15 mouse cellular contexts compared by ENCODE assay signal in the genomic region with DNA sequence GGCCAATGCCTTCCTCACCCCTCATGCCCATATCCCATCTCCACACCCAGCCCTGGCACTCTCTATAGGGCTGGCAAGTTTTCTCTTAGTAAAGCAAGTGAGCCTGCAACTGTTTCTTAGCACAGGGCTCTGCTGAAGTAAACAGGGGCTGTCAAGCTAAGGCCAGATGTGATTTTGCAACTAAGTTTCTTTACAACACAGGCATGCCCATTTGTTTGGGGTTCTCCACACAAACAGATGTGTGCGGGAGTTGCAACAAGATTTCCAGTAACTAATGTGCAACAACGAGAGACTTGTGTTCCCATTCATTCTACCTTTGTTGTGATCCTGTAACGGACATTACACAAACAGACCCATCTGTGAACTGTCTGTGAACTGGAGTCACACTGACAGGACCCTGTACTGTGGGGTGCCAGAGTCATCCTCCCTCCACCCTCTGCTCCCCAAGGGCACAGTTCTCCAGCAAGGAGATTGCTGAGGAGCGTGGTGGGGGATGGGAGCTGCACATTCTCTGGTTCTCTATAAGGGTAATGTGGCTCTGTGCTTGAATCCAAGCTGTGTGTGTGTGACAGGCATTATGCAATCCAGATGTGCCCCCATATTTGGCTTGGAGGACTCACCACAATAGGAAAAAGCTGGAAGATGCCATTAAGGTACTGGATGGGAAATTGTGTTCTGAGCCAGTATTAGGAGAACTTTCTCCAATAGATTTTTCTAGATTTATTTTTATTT. TPM values are rescaled to one million over a fixed set of nuclear protein-coding genes. Genes with fewer than 3 reads are reported as not detected.
DNase-seq lines count a peak whose midpoint lies in the region; ATAC-seq lines count a peak whose summit lies in the region.
"Had no signal": no experiment of that assay in that cellular context is flagged by ENCODE, and none has a peak within 500 bp of the region (broad histone marks: within the 10 kb centered on the region; RNA-seq: fewer than 3 reads in every experiment).

No protein-coding gene starts in this region.

- H3K4me2 ChIP-seq in hindbrain, embryonic 12.5 days (replicated peaks), result no peak overlapping the region
- no peak overlapping the region for H3K4me2 ChIP-seq in midbrain, embryonic 11.5 days
- no peak overlapping the region for H3K4me2 ChIP-seq in midbrain, embryonic 15.5 days

- no peaks in the 10 kb centered on the region for H3K9me3 ChIP-seq in hindbrain, embryonic 10.5 days
- no peaks in the 10 kb centered on the region for H3K9me3 ChIP-seq in hindbrain, embryonic 12.5 days (replicated peaks)
- H3K9me3 ChIP-seq in midbrain, embryonic 11.5 days (ENCODE audit: control insufficient read depth, low read length), result no peaks in the 10 kb centered on the region
- H3K9me3 ChIP-seq in midbrain, embryonic 15.5 days, result no peaks in the 10 kb centered on the region
- H3K9me3 ChIP-seq in limb, embryonic 10.5 days (replicated peaks), result no peaks in the 10 kb centered on the region

- WGBS in hindbrain, embryonic 10.5 days, result 70% methylated on average over 4 of the region's 4 CpGs
- 65% methylated on average over 4 of the region's 4 CpGs for WGBS in hindbrain, embryonic 12.5 days
- 76% methylated on average over 4 of the region's 4 CpGs for WGBS in midbrain, embryonic 11.5 days
- WGBS in midbrain, embryonic 15.5 days, result 80% methylated on average over 4 of the region's 4 CpGs
- 72% methylated on average over 4 of the region's 4 CpGs for WGBS in limb, embryonic 10.5 days

- no peak overlapping the region for H3K9ac ChIP-seq in hindbrain, embryonic 12.5 days
- no peak overlapping the region for H3K9ac ChIP-seq in midbrain, embryonic 11.5 days (ENCODE audit: low read length)
- H3K9ac ChIP-seq in midbrain, embryonic 15.5 days, result no peak overlapping the region

- ATAC-seq in hindbrain, embryonic 12.5 days (ENCODE audit: low FRiP score), result no peak
- no peak for ATAC-seq in midbrain, embryonic 11.5 days (ENCODE audit: low FRiP score)
- ATAC-seq in midbrain, embryonic 15.5 days (replicated peaks), result no peak
- ATAC-seq: hindbrain, postnatal 0 days had no signal

- H3K4me1 ChIP-seq in hindbrain, embryonic 10.5 days (replicated peaks), result peaks cover 16% of the 10 kb centered on the region
- peaks cover 9% of the 10 kb centered on the region for H3K4me1 ChIP-seq in hindbrain, embryonic 12.5 days
- H3K4me1 ChIP-seq in midbrain, embryonic 11.5 days (ENCODE audit: control insufficient read depth, insufficient read depth, low read length), result no peaks in the 10 kb centered on the region
- no peaks in the 10 kb centered on the region for H3K4me1 ChIP-seq in midbrain, embryonic 15.5 days
- H3K4me1 ChIP-seq in limb, embryonic 10.5 days, result peaks cover 13% of the 10 kb centered on the region

- no peak overlapping the region for H3K4me3 ChIP-seq in hindbrain, embryonic 10.5 days
- no peak overlapping the region for H3K4me3 ChIP-seq in hindbrain, embryonic 12.5 days
- no peak overlapping the region for H3K4me3 ChIP-seq in midbrain, embryonic 11.5 days (ENCODE audit: low read depth, low read length)
- no peak overlapping the region for H3K4me3 ChIP-seq in midbrain, embryonic 15.5 days
- H3K4me3 ChIP-seq in limb, embryonic 10.5 days, result no peak overlapping the region

- H3K27ac ChIP-seq in hindbrain, embryonic 10.5 days, result peak overlapping the region; percentile 53; the same call in 1 of the 2 replicates
- no peak overlapping the region for H3K27ac ChIP-seq in hindbrain, embryonic 12.5 days
- H3K27ac ChIP-seq in midbrain, embryonic 11.5 days (ENCODE audit: low read depth, low read length), result no peak overlapping the region
- H3K27ac ChIP-seq in midbrain, embryonic 15.5 days, result no peak overlapping the region
- H3K27ac ChIP-seq in limb, embryonic 10.5 days, result peak overlapping the region; percentile 76
- H3K27ac ChIP-seq: hindbrain, postnatal 0 days had no signal

- no peaks in the 10 kb centered on the region for H3K27me3 ChIP-seq in hindbrain, embryonic 10.5 days (ENCODE audit: insufficient read depth, poor library complexity, severe bottlenecking)
- H3K27me3 ChIP-seq in hindbrain, embryonic 12.5 days, result no peaks in the 10 kb centered on the region
- H3K27me3 ChIP-seq in midbrain, embryonic 11.5 days (ENCODE audit: control insufficient read depth, insufficient read depth, low read length), result no peaks in the 10 kb centered on the region
- no peaks in the 10 kb centered on the region for H3K27me3 ChIP-seq in midbrain, embryonic 15.5 days (replicated peaks)
- no peaks in the 10 kb centered on the region; the same call in 1 of the 2 replicates for H3K27me3 ChIP-seq in limb, embryonic 10.5 days (ENCODE audit: low read depth, poor library complexity, severe bottlenecking)

- DNase-seq in hindbrain, embryonic 10.5 days (ENCODE audit: low spot score), result peak; percentile 36
- peak; percentile 80 for DNase-seq in midbrain, embryonic 11.5 days (ENCODE audit: low spot score, missing footprints)
- peak; percentile 42 for DNase-seq in limb, embryonic 10.5 days (ENCODE audit: low spot score)
- DNase-seq in testis, postnatal 14 days (ENCODE audit: low spot score), result peak; percentile 70
- no peak for DNase-seq in gastrocnemius, adult 8-10 months (ENCODE audit: low spot score in 2 of 2)
- DNase-seq in urinary bladder, postnatal 25 days (ENCODE audit: low spot score), result no peak
- DNase-seq: adrenal gland, postnatal 10 days; cerebellum, adult 9-10 months; heart, adult 11 months; kidney, postnatal 14 days; midbrain, embryonic 14.5 days; right cerebral cortex, postnatal 4 days had no signal

- no peaks in the 10 kb centered on the region for H3K36me3 ChIP-seq in hindbrain, embryonic 10.5 days
- no peaks in the 10 kb centered on the region for H3K36me3 ChIP-seq in hindbrain, embryonic 12.5 days
- no peaks in the 10 kb centered on the region for H3K36me3 ChIP-seq in midbrain, embryonic 11.5 days (ENCODE audit: control insufficient read depth, insufficient read depth, low read length)
- H3K36me3 ChIP-seq in midbrain, embryonic 15.5 days (replicated peaks), result no peaks in the 10 kb centered on the region
- H3K36me3 ChIP-seq in limb, embryonic 10.5 days, result no peaks in the 10 kb centered on the region

RNA-seq across cellular contexts. Expression of gene Cpz, which starts 15.7 kb away (rescaled TPM):
- 4.7 and 5.0 TPM in 2 replicates for polyA plus RNA-seq in hindbrain, embryonic 10.5 days (2016; fragmentation: Nextera tagmentation; extraction: Ambion mirVana)
- 6.4 TPM in 2 replicates for polyA plus RNA-seq in hindbrain, embryonic 12.5 days (2016; fragmentation: Nextera tagmentation; extraction: Ambion mirVana)
- 5.9 and 6.2 TPM in 2 replicates for polyA plus RNA-seq in midbrain, embryonic 11.5 days (2014; fragmentation: Nextera tagmentation; extraction: Ambion mirVana)
- polyA plus RNA-seq in midbrain, embryonic 15.5 days (2015; fragmentation: Nextera tagmentation; extraction: Ambion mirVana), result 1.8 and 2.2 TPM in 2 replicates
- polyA plus RNA-seq in limb, embryonic 10.5 days (2016; fragmentation: Nextera tagmentation; extraction: Ambion mirVana), result 4.2 and 8.0 TPM in 2 replicates
- under 1 TPM in 1 of 4 experiments, not detected in 3; 0.25 TPM for total RNA-seq in gastrocnemius, adult 8-10 months (2022)

RNA-seq across cellular contexts. Expression of gene Trmt44, which starts 33.6 kb away (rescaled TPM):
- 8.2 and 9.1 TPM in 2 replicates for polyA plus RNA-seq in hindbrain, embryonic 10.5 days (2016; fragmentation: Nextera tagmentation; extraction: Ambion mirVana)
- 8.4 and 9.4 TPM in 2 replicates for polyA plus RNA-seq in hindbrain, embryonic 12.5 days (2016; fragmentation: Nextera tagmentation; extraction: Ambion mirVana)
- polyA plus RNA-seq in midbrain, embryonic 11.5 days (2014; fragmentation: Nextera tagmentation; extraction: Ambion mirVana), result 7.9 and 9.3 TPM in 2 replicates
- polyA plus RNA-seq in midbrain, embryonic 15.5 days (2015; fragmentation: Nextera tagmentation; extraction: Ambion mirVana), result 7.3 and 7.6 TPM in 2 replicates
- polyA plus RNA-seq in limb, embryonic 10.5 days (2016; fragmentation: Nextera tagmentation; extraction: Ambion mirVana), result 10.1 and 10.6 TPM in 2 replicates
- total RNA-seq in gastrocnemius, adult 8-10 months (2022), result 1 to 10 TPM; 1.2 to 1.9 (median 1.4) TPM

RNA-seq across cellular contexts. Expression of gene Acox3, which starts 41.6 kb away (rescaled TPM):
- 10.9 and 14.2 TPM in 2 replicates for polyA plus RNA-seq in hindbrain, embryonic 10.5 days (2016; fragmentation: Nextera tagmentation; extraction: Ambion mirVana)
- polyA plus RNA-seq in hindbrain, embryonic 12.5 days (2016; fragmentation: Nextera tagmentation; extraction: Ambion mirVana), result 16.3 and 19.7 TPM in 2 replicates
- 14.6 and 14.9 TPM in 2 replicates for polyA plus RNA-seq in midbrain, embryonic 11.5 days (2014; fragmentation: Nextera tagmentation; extraction: Ambion mirVana)
- 14.6 and 16.0 TPM in 2 replicates for polyA plus RNA-seq in midbrain, embryonic 15.5 days (2015; fragmentation: Nextera tagmentation; extraction: Ambion mirVana)
- polyA plus RNA-seq in limb, embryonic 10.5 days (2016; fragmentation: Nextera tagmentation; extraction: Ambion mirVana), result 7.3 and 11.5 TPM in 2 replicates
- total RNA-seq in gastrocnemius, adult 8-10 months (2022), result 10 to 100 TPM; 14.6 to 20.0 (median 17.2) TPM

Comparison
In these comparisons a context has a peak if more than half of its experiments do, and no peak if none do; other contexts are left out.
1. H3K27ac ChIP-seq: peak in hindbrain, embryonic 10.5 days (single experiment) and limb, embryonic 10.5 days (single experiment); none in hindbrain, embryonic 12.5 days (single experiment), midbrain, embryonic 11.5 days (single experiment) and midbrain, embryonic 15.5 days (single experiment).
2. DNase-seq: peak in hindbrain, embryonic 10.5 days (single experiment), midbrain, embryonic 11.5 days (single experiment), limb, embryonic 10.5 days (single experiment) and testis, postnatal 14 days (single experiment); none in gastrocnemius, adult 8-10 months (0 of 2) and urinary bladder, postnatal 25 days (single experiment).